Mouse (Mus musculus): ENCODE results near the gene Gm436.

The Gm436 gene

DNA sequence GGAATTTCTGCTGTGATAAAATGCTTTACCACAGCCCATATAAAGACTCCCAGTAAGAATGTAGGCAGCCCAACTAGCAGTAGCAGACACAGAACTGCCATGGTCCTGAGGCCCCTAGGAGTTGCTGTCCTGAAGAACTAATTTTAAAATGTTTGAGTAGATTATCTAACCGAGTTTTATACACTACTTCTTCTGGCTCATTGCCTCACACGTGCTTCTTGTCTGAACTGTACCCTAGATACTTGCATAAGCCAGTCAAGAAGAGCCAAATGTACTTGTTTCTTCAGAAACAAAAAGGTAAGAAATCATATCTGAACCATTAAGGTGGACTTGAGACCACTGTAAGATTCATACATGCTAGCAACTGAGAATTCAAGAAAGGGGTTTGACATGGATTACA is at the start of gene Gm436:
Gene Gm436, minus strand, starts transcription at position 101 of the 400 bp plus-strand sequence.
- DNase-seq, result no peak

DNA sequence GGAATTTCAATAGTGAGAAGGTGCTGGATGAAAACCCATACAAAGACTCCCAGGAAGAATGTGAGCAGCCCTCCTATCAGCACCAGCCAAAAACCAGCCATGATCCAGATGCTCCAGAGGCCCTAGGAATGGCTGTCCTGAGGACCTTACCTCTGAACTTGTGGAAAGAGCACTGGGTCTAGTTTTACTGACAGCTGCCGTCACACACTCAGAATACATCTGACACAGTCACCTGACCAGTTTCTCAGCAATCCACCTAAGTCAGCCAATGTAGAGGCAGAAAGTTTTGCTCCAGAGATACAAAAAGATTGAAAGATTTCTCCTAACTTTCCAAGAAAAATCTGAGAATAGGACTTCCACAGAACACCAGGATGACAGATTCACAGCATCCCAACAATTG is 35.1 kb upstream of the Gm436 start, which contains the start of gene Gm13178:
Gene Gm13178, minus strand, starts transcription at position 101 of the 400 bp plus-strand sequence.
- no peak for DNase-seq

DNA sequence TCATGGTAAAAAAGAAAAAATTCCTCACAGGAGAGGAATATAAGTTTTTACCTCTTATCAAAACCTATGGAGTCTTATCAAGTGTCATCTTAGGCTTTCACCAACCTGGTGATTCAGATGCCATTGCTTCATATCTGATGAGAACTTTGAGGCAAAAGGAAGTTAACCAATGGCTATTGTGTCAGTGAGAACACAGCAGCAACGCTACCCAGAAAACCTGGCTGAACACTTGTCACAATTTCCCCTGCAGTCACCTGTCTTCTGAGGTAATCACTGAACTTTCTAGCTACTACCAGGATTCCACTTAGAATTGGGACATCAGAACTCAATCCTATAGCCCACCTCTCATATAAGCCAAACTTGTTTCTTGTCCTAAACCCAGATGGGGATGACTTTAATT is 33.5 kb upstream of the Gm436 start:
- no peak for DNase-seq

GRCm38 (mm10) chr4:144718288-144718687 is 32.1 kb upstream of the Gm436 start:
- no peak for DNase-seq

DNA sequence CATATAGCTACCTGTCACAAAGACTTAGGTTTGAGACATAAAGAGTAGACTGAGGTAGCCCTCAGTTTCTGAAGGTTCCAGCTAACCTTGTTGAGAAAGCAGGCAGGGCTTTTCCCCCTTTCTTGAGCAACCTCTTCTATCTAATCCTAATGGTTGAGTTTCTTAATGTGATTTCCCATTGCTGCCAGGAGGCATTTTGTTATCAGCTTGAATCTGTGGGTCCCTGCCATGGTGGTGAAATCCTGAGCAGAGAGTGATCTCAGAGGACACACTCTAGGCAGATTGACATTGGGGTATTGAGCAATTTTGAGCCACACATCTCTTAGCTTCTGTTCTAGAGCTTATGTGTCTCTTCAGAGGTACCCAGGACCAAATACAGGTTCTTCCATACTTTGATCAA is 47.9 kb downstream of the Gm436 start:
- DNase-seq, result no peak

Data from lung, postnatal 4 days (tissue).